Mouse (Mus musculus) mature B cell (primary cell): ENCODE measurements at regions not wholly inside any gene's neighbourhood (a gene's known extent, or its start where the extent isn't known, plus 50 kb on each side); places are given as distances from the start of the nearest gene placed in this dataset.
"Not testable (repeated sequence)": the region's sequence is repeated elsewhere in the genome, so short reads cannot be mapped to it uniquely, and the experiment has no call there.

ENCODE experiments used
- in situ Hi-C: fragments of 300-500 bp; cut with MboI; formaldehyde crosslinking; loops from 2 replicates; pipeline ENCODE4 v1.14.3; 2019

- in situ Hi-C loops, result no loop called here
Measured at GRCm38 (mm10) chr13:46038441-46039331, 73.9 kb upstream of the Atxn1 start.

GRCm38 (mm10) chr13:46032281-46032680 is 67.5 kb upstream of the Atxn1 start:
- in situ Hi-C loops, result no loop called here

- in situ Hi-C loops, result no loop called here
Measured at GRCm38 (mm10) chr13:46026018-46026417, 61.2 kb upstream of the Atxn1 start.

GRCm38 (mm10) chr13:46023630-46024041 is 58.8 kb upstream of the Atxn1 start:
- in situ Hi-C loops, result no loop called here

GRCm38 (mm10) chr13:46023187-46023586 is 58.4 kb upstream of the Atxn1 start:
- in situ Hi-C loops, result no loop called here

- in situ Hi-C loops, result no loop called here
Measured at GRCm38 (mm10) chr13:46020945-46021835, 56.4 kb upstream of the Atxn1 start.

- in situ Hi-C loops, result no loop called here
Measured at GRCm38 (mm10) chr13:46019431-46020166, 54.8 kb upstream of the Atxn1 start.

GRCm38 (mm10) chr13:46018903-46019430 is 54.2 kb upstream of the Atxn1 start:
- in situ Hi-C loops, result no loop called here

- in situ Hi-C loops, result no loop called here
Measured at GRCm38 (mm10) chr13:46017742-46018141, 52.9 kb upstream of the Atxn1 start.

- in situ Hi-C loops, result not testable (repeated sequence)
Measured at GRCm38 (mm10) chr13:46017011-46017410, 52.2 kb upstream of the Atxn1 start.

- in situ Hi-C loops, result no loop called here
Measured at GRCm38 (mm10) chr13:46015231-46015630, 50.4 kb upstream of the Atxn1 start.

- in situ Hi-C loops, result no loop called here
Measured at GRCm38 (mm10) chr13:46014637-46015036, 49.8 kb upstream of the Atxn1 start.
